Comparison of ENCODE assay signal across 8 mouse cellular contexts in the genomic region with DNA sequence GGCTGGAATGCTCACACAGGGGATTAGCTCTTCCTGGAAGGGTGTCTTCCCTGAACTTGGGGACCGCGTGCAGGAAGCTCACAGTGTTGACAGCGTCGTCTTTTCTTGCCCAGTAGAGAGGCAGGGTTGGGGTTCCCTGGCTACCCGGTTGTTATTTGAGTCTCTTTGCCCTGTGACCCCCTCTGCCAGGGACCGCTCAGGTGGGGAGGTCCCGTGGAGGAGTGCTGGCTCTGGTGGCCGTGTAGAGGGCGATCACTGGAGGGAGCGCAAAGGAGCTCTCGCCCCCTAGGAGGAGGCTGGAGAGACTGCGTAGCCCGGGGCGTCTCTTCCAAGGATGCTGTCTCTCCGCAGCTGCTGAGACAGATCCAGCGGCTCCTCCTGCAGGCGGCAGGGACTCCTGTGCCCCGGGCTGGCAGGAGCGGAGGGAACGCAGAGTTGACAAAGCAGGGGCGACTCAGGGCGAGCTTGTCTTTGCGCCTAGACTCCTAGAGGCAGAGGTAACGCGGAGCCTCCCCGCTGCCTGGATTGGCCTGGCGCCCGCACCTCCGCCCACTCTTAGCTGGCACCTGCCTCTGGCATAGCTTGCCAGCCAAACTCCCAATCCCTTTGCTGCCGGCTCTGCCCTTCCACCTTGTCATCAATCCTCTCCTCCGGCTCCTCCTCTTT. TPM values are rescaled to one million over a fixed set of nuclear protein-coding genes. Genes with fewer than 3 reads are reported as not detected.
A peak's percentile ranks its signal among the peaks of the same experiment; 100 is the strongest.
DNase-seq lines count a peak whose midpoint lies in the region; ATAC-seq and TF ChIP-seq lines count a peak whose summit lies in the region.

TSS of gene Fam20a (minus strand) at position 499 of the 666 bp plus-strand sequence.

- ATAC-seq in embryonic facial prominence, embryonic 11.5 days (replicated peaks; ENCODE audit: insufficient number of reproducible peaks, low FRiP score, low TSS enrichment, low read depth) = no peak; the same call in 1 of the 2 replicates
- peak; percentile 41; the same call in 1 of the 2 replicates for ATAC-seq in limb, embryonic 11.5 days (ENCODE audit: insufficient number of reproducible peaks, low FRiP score, low TSS enrichment, low read depth)
- peak; percentile 78 for ATAC-seq in midbrain, embryonic 11.5 days (ENCODE audit: low FRiP score)
- ATAC-seq in stomach, embryonic 14.5 days (ENCODE audit: insufficient number of reproducible peaks, insufficient read depth, low FRiP score, low read depth) = peak; percentile 65

- no peaks in the 10 kb centered on the region for H3K4me1 ChIP-seq in embryonic facial prominence, embryonic 11.5 days (ENCODE audit: control insufficient read depth, insufficient read depth, low read length)
- H3K4me1 ChIP-seq in kidney, adult 2 months (ENCODE audit: control insufficient read depth, insufficient read depth, low read length) = no peaks in the 10 kb centered on the region
- peaks cover 9% of the 10 kb centered on the region for H3K4me1 ChIP-seq in limb, embryonic 11.5 days (ENCODE audit: control insufficient read depth, insufficient read depth, low read length)
- peaks cover 2% of the 10 kb centered on the region; the same call in 1 of the 2 replicates for H3K4me1 ChIP-seq in midbrain, embryonic 11.5 days (ENCODE audit: control insufficient read depth, insufficient read depth, low read length)
- H3K4me1 ChIP-seq in stomach, embryonic 14.5 days (ENCODE audit: control insufficient read depth, insufficient read depth, low read length) = peaks cover 15% of the 10 kb centered on the region; the same call in 1 of the 2 replicates

- peak within 1 kb of the TSS; percentile 95 for H3K4me2 ChIP-seq in embryonic facial prominence, embryonic 11.5 days (ENCODE audit: low read depth, low read length)
- peak within 1 kb of the TSS; percentile 76 for H3K4me2 ChIP-seq in limb, embryonic 11.5 days (ENCODE audit: low read depth, severe bottlenecking)
- H3K4me2 ChIP-seq in midbrain, embryonic 11.5 days = peak within 1 kb of the TSS; percentile 92
- peak within 1 kb of the TSS; percentile 91 for H3K4me2 ChIP-seq in stomach, embryonic 14.5 days (replicated peaks; ENCODE audit: low read depth, low read length)

- 2% methylated on average over 30 of the region's 31 CpGs for WGBS in embryonic facial prominence, embryonic 11.5 days
- WGBS in kidney, adult 2 months = under 1% methylated on average over 31 of the region's 31 CpGs
- under 1% methylated on average over 31 of the region's 31 CpGs for WGBS in limb, embryonic 11.5 days
- 1% methylated on average over 31 of the region's 31 CpGs for WGBS in midbrain, embryonic 11.5 days
- WGBS in stomach, embryonic 14.5 days = 2% methylated on average over 31 of the region's 31 CpGs

- DNase-seq in thymus, postnatal 4 days = peak; percentile 18
- no peak for DNase-seq in thymus, postnatal 14 days
- peak; percentile 63 for DNase-seq in embryonic facial prominence, embryonic 11.5 days (ENCODE audit: low spot score)
- DNase-seq in heart, adult 9 months (ENCODE audit: low spot score in 2 of 2) = peak; percentile 70
- DNase-seq in kidney, adult 2 months = peak; percentile 80
- DNase-seq in limb, embryonic 11.5 days (ENCODE audit: low spot score) = peak; percentile 61
- DNase-seq in midbrain, embryonic 11.5 days (ENCODE audit: low spot score, missing footprints) = peak; percentile 94

- H3K36me3 ChIP-seq in embryonic facial prominence, embryonic 11.5 days (replicated peaks; ENCODE audit: control insufficient read depth, insufficient read depth, low read depth, low read length) = no peaks in the 10 kb centered on the region
- H3K36me3 ChIP-seq in kidney, adult 2 months (ENCODE audit: control insufficient read depth, insufficient read depth, low read length) = no peaks in the 10 kb centered on the region
- H3K36me3 ChIP-seq in limb, embryonic 11.5 days (ENCODE audit: control insufficient read depth, insufficient read depth, low read length) = no peaks in the 10 kb centered on the region
- no peaks in the 10 kb centered on the region for H3K36me3 ChIP-seq in midbrain, embryonic 11.5 days (ENCODE audit: control insufficient read depth, insufficient read depth, low read length)
- H3K36me3 ChIP-seq in stomach, embryonic 14.5 days (ENCODE audit: control insufficient read depth, insufficient read depth, low read length) = no peaks in the 10 kb centered on the region

- H3K27ac ChIP-seq in embryonic facial prominence, embryonic 11.5 days (replicated peaks; ENCODE audit: low read depth, low read length) = no peak within 1 kb of the TSS
- H3K27ac ChIP-seq in kidney, adult 2 months (ENCODE audit: insufficient read depth, low read depth, low read length) = peak within 1 kb of the TSS; percentile 83
- no peak within 1 kb of the TSS for H3K27ac ChIP-seq in limb, embryonic 11.5 days (replicated peaks; ENCODE audit: low read depth, low read length)
- no peak within 1 kb of the TSS for H3K27ac ChIP-seq in midbrain, embryonic 11.5 days (ENCODE audit: low read depth, low read length)
- H3K27ac ChIP-seq in stomach, embryonic 14.5 days (ENCODE audit: low read length) = peak within 1 kb of the TSS; percentile 23; the same call in 1 of the 2 replicates

- H3K27me3 ChIP-seq in embryonic facial prominence, embryonic 11.5 days (ENCODE audit: control insufficient read depth, insufficient read depth, low read length) = no peaks in the 10 kb centered on the region
- H3K27me3 ChIP-seq in kidney, adult 2 months (replicated peaks; ENCODE audit: control insufficient read depth, insufficient read depth, low read length) = no peaks in the 10 kb centered on the region
- H3K27me3 ChIP-seq in limb, embryonic 11.5 days (ENCODE audit: control insufficient read depth, insufficient read depth, low read length) = peaks cover 8% of the 10 kb centered on the region; the same call in 1 of the 2 replicates
- H3K27me3 ChIP-seq in midbrain, embryonic 11.5 days (ENCODE audit: control insufficient read depth, insufficient read depth, low read length) = peaks cover 22% of the 10 kb centered on the region
- no peaks in the 10 kb centered on the region for H3K27me3 ChIP-seq in stomach, embryonic 14.5 days (ENCODE audit: control insufficient read depth, insufficient read depth, low read length)

- TF ChIP-seq CTCF in kidney, adult 2 months (conservative IDR thresholded peaks at IDR 0.05; ENCODE audit: insufficient read depth, insufficient read length, low read depth, low read length) = 0 out of 2 replicates have a peak, but pooled peaks have one; percentile 13

- H3K9me3 ChIP-seq in embryonic facial prominence, embryonic 11.5 days (replicated peaks; ENCODE audit: control insufficient read depth, low read length) = no peaks in the 10 kb centered on the region
- H3K9me3 ChIP-seq in limb, embryonic 11.5 days (ENCODE audit: control insufficient read depth, low read length) = no peaks in the 10 kb centered on the region
- no peaks in the 10 kb centered on the region for H3K9me3 ChIP-seq in midbrain, embryonic 11.5 days (ENCODE audit: control insufficient read depth, low read length)
- H3K9me3 ChIP-seq in stomach, embryonic 14.5 days (ENCODE audit: control insufficient read depth, low read depth, low read length) = no peaks in the 10 kb centered on the region

- H3K9ac ChIP-seq in embryonic facial prominence, embryonic 11.5 days (replicated peaks; ENCODE audit: low read length) = peak within 1 kb of the TSS; percentile 53
- H3K9ac ChIP-seq in limb, embryonic 11.5 days (ENCODE audit: low read length) = peak within 1 kb of the TSS; percentile 45; the same call in 1 of the 2 replicates
- H3K9ac ChIP-seq in midbrain, embryonic 11.5 days (ENCODE audit: low read length) = peak within 1 kb of the TSS; percentile 40
- peak within 1 kb of the TSS; percentile 28; the same call in 1 of the 2 replicates for H3K9ac ChIP-seq in stomach, embryonic 14.5 days (replicated peaks; ENCODE audit: low read depth, low read length)

- TF ChIP-seq POLR2A in kidney, adult 2 months (IDR thresholded peaks at IDR 0.05; ENCODE audit: low read depth, low read length) = no peak

- peak within 1 kb of the TSS; percentile 48 for H3K4me3 ChIP-seq in embryonic facial prominence, embryonic 11.5 days (ENCODE audit: low read depth, low read length)
- peak within 1 kb of the TSS; percentile 67 for H3K4me3 ChIP-seq in kidney, adult 2 months (ENCODE audit: insufficient read depth, low read depth, low read length)
- peak within 1 kb of the TSS; percentile 42 for H3K4me3 ChIP-seq in limb, embryonic 11.5 days (ENCODE audit: low read depth, low read length)
- H3K4me3 ChIP-seq in midbrain, embryonic 11.5 days (ENCODE audit: low read depth, low read length) = peak within 1 kb of the TSS; percentile 41
- H3K4me3 ChIP-seq in stomach, embryonic 14.5 days (ENCODE audit: low read depth, low read length) = peak within 1 kb of the TSS; percentile 40

RNA-seq across cellular contexts. Expression of gene Fam20a, which starts in this region (rescaled TPM):
- 1.3 and 2.9 TPM in 2 replicates for polyA plus RNA-seq in embryonic facial prominence, embryonic 11.5 days (2014; fragmentation: Nextera tagmentation; extraction: Ambion mirVana)
- polyA plus RNA-seq in kidney, adult 2 months (2012; rRNA removed) = 7.5 and 7.6 TPM in 2 replicates
- 0.16 and 0.37 TPM in 2 replicates for polyA plus RNA-seq in limb, embryonic 11.5 days (2014; fragmentation: Nextera tagmentation; extraction: Ambion mirVana)
- polyA plus RNA-seq in midbrain, embryonic 11.5 days (2014; fragmentation: Nextera tagmentation; extraction: Ambion mirVana) = 1.9 and 2.7 TPM in 2 replicates
- 0.86 and 1.2 TPM in 2 replicates for polyA plus RNA-seq in stomach, embryonic 14.5 days (2014; fragmentation: Nextera tagmentation; extraction: Ambion mirVana)

Comparison
In these comparisons a context has a peak if more than half of its experiments do, and no peak if none do; other contexts are left out.
1. Peak in DNase-seq, ATAC-seq, H3K4me3 ChIP-seq, H3K9ac ChIP-seq and H3K4me2 ChIP-seq in limb, embryonic 11.5 days; RNA of the gene not detected or under 1 TPM.
2. H3K27ac ChIP-seq: peak in kidney, adult 2 months (single experiment) and stomach, embryonic 14.5 days (single experiment); none in embryonic facial prominence, embryonic 11.5 days (single experiment), limb, embryonic 11.5 days (single experiment) and midbrain, embryonic 11.5 days (single experiment).
3. Peak in every context shown above with its lines, with median percentiles within 50 percentile points of each other: H3K4me2 ChIP-seq, H3K4me3 ChIP-seq and H3K9ac ChIP-seq.